Mouse (Mus musculus) stomach, embryonic 15.5 days (tissue): ENCODE measurements around the gene Sirt2. TPM values are rescaled to one million over a fixed set of nuclear protein-coding genes. Genes with fewer than 3 reads are reported as not detected.

Experiments
- ATAC-seq: fragments of 200-750 bp; cut with Nextera tagmentation; 2 replicates; pipeline ENCODE4 v1.8.0; 2017; ENCODE audit warnings: low read depth, moderate number of reproducible peaks, moderate TSS enrichment; ENCODE audit not compliant: insufficient read depth, low FRiP score
- H3K27ac ChIP-seq: fragments of 300-500 bp; sonication (generic); 2 replicates; pipeline ENCODE4 v1.5.1; 2015; ENCODE audit warnings: mild to moderate bottlenecking, inconsistent platforms
- H3K27me3 ChIP-seq: fragments of 300-500 bp; sonication (generic); replicated peaks from 2 replicates; pipeline ENCODE4 v1.6.1; 2015; ENCODE audit warnings: inconsistent platforms
- H3K36me3 ChIP-seq: fragments of 300-500 bp; sonication (generic); 2 replicates; pipeline ENCODE4 v1.6.1; 2015; ENCODE audit warnings: inconsistent platforms
- H3K4me1 ChIP-seq: fragments of 300-500 bp; sonication (generic); 2 replicates; pipeline ENCODE4 v1.6.1; 2015; ENCODE audit warnings: inconsistent platforms
- H3K4me2 ChIP-seq: fragments of 300-500 bp; sonication (generic); 2 replicates; pipeline ENCODE4 v1.6.1; 2015; ENCODE audit warnings: mild to moderate bottlenecking, inconsistent platforms
- H3K4me3 ChIP-seq: fragments of 300-500 bp; sonication (generic); replicated peaks from 2 replicates; pipeline ENCODE4 v1.5.1; 2015; ENCODE audit warnings: inconsistent platforms
- H3K9ac ChIP-seq: fragments of 300-500 bp; sonication (generic); 2 replicates; pipeline ENCODE4 v1.6.1; 2015; ENCODE audit warnings: inconsistent platforms
- H3K9me3 ChIP-seq: fragments of 300-500 bp; sonication (generic); 2 replicates; pipeline ENCODE4 v1.6.1; 2016; ENCODE audit warnings: inconsistent platforms
- WGBS: fragments of 180-500 bp; shearing (Covaris S2); methylation state at CpG from one replicate; pipeline ENCODE4 v1.1.7; 2015; 5-methylcytosine and 5-hydroxymethylcytosine counted together
- polyA plus RNA-seq: library from polyadenylated mRNA; unstranded; fragments of >200 nt; fragmentation: Nextera tagmentation; extraction: Ambion mirVana; gene quantifications from 2 replicates; pipeline ENCODE4 v1.2.1, GENCODE M21; 2015

Sirt2 gene
- polyA plus RNA-seq, 1 experiment from 2014 or later = 56.9 TPM

- ATAC-seq = peak; percentile 76
- Histone ChIP-seq H3K9ac (no peak overlapping the region), H3K27me3 (no peaks in the 10 kb centered on the region), H3K4me2 (peak overlapping the region; percentile 31; the same call in 1 of the 2 replicates), H3K4me1 (peaks cover 22% of the 10 kb centered on the region), H3K36me3 (no peaks in the 10 kb centered on the region), H3K27ac (peak overlapping the region; percentile 97), H3K9me3 (no peaks in the 10 kb centered on the region), H3K4me3 (no peak overlapping the region)
- WGBS = 19% methylated on average over 10 of the region's 10 CpGs
Measured at GRCm38 (mm10) chr7:28801901-28802670, 35.6 kb downstream of the Sirt2 start.

GRCm38 (mm10) chr7:28802846-28803588 is 36.5 kb downstream of the Sirt2 start:
- H3K4me2 ChIP-seq = peak overlapping the region; percentile 31; the same call in 1 of the 2 replicates
- H3K27ac ChIP-seq = peak overlapping the region; percentile 97
- no peaks in the 10 kb centered on the region for H3K9me3 ChIP-seq
- no peak overlapping the region for H3K4me3 ChIP-seq
- WGBS = 16% methylated on average over 10 of the region's 10 CpGs
- H3K36me3 ChIP-seq = no peaks in the 10 kb centered on the region
- peak; percentile 62; the same call in 1 of the 2 replicates for ATAC-seq
- peaks cover 27% of the 10 kb centered on the region for H3K4me1 ChIP-seq
- no peaks in the 10 kb centered on the region for H3K27me3 ChIP-seq
- H3K9ac ChIP-seq = no peak overlapping the region

GRCm38 (mm10) chr7:28803756-28804155 is 37.2 kb downstream of the Sirt2 start:
- peaks cover 28% of the 10 kb centered on the region for H3K4me1 ChIP-seq
- peak; percentile 48; the same call in 1 of the 2 replicates for ATAC-seq
- H3K36me3 ChIP-seq = no peaks in the 10 kb centered on the region
- H3K4me3 ChIP-seq = no peak overlapping the region
- 26% methylated on average over 4 of the region's 4 CpGs for WGBS
- no peaks in the 10 kb centered on the region for H3K27me3 ChIP-seq
- peak overlapping the region; percentile 97 for H3K27ac ChIP-seq
- H3K9ac ChIP-seq = no peak overlapping the region
- peak overlapping the region; percentile 9; the same call in 1 of the 2 replicates for H3K4me2 ChIP-seq
- H3K9me3 ChIP-seq = no peaks in the 10 kb centered on the region

- no peaks in the 10 kb centered on the region for H3K36me3 ChIP-seq
- no peaks in the 10 kb centered on the region for H3K9me3 ChIP-seq
- H3K27me3 ChIP-seq = no peaks in the 10 kb centered on the region
- no peak overlapping the region for H3K27ac ChIP-seq
- no peak overlapping the region for H3K4me3 ChIP-seq
- no peak for ATAC-seq
- H3K4me1 ChIP-seq = peaks cover 27% of the 10 kb centered on the region
- WGBS = 75% methylated on average over 4 of the region's 4 CpGs
- no peak overlapping the region for H3K9ac ChIP-seq
- H3K4me2 ChIP-seq = no peak overlapping the region
Measured at GRCm38 (mm10) chr7:28806869-28807268, 40.3 kb downstream of the Sirt2 start.

GRCm38 (mm10) chr7:28807641-28808220 is 41.2 kb downstream of the Sirt2 start:
- no peak for ATAC-seq
- WGBS = 38% methylated on average over 7 of the region's 8 CpGs

GRCm38 (mm10) chr7:28808221-28808941 is 41.8 kb downstream of the Sirt2 start, which contains the start of gene Hnrnpl:
Gene Hnrnpl (plus strand): TSS chr7:28808541.
- Histone ChIP-seq H3K9me3 (no peaks in the 10 kb centered on the region), H3K27ac (peak within 1 kb of the TSS; percentile 100), H3K4me3 (peak within 1 kb of the TSS; percentile 74), H3K27me3 (no peaks in the 10 kb centered on the region), H3K36me3 (peaks cover 4% of the 10 kb centered on the region), H3K4me2 (peak within 1 kb of the TSS; percentile 94), H3K9ac (peak within 1 kb of the TSS; percentile 87), H3K4me1 (peaks cover 25% of the 10 kb centered on the region)
- WGBS = 3% methylated on average over 35 of the region's 35 CpGs
- ATAC-seq = peak; percentile 1

More at GRCm38 (mm10) chr7:28807641-28808220, 41.2 kb downstream of the Sirt2 start:
- H3K9ac ChIP-seq = peak overlapping the region; percentile 87; the same call in 1 of the 2 replicates
- peak overlapping the region; percentile 94 for H3K4me2 ChIP-seq
- peak overlapping the region; percentile 100 for H3K27ac ChIP-seq
- H3K27me3 ChIP-seq = no peaks in the 10 kb centered on the region
- H3K4me1 ChIP-seq = peaks cover 25% of the 10 kb centered on the region
- H3K4me3 ChIP-seq = peak overlapping the region; percentile 74
- no peaks in the 10 kb centered on the region for H3K9me3 ChIP-seq
- no peaks in the 10 kb centered on the region; the same call in 1 of the 2 replicates for H3K36me3 ChIP-seq

- WGBS = under 1% methylated on average over 32 of the region's 32 CpGs
- Histone ChIP-seq H3K36me3 (peaks cover 10% of the 10 kb centered on the region), H3K27me3 (no peaks in the 10 kb centered on the region), H3K9me3 (no peaks in the 10 kb centered on the region), H3K4me2 (peak overlapping the region; percentile 94), H3K4me3 (peak overlapping the region; percentile 74), H3K27ac (peak overlapping the region; percentile 100), H3K9ac (peak overlapping the region; percentile 87), H3K4me1 (peaks cover 26% of the 10 kb centered on the region)
- peak; percentile 72 for ATAC-seq
Measured at GRCm38 (mm10) chr7:28808957-28809393, 42.4 kb downstream of the Sirt2 start.

- H3K9ac ChIP-seq = peak overlapping the region; percentile 57
- WGBS = under 1% methylated on average over 35 of the region's 35 CpGs
- H3K27ac ChIP-seq = peak overlapping the region; percentile 100
- no peak for ATAC-seq
- peak overlapping the region; percentile 94 for H3K4me2 ChIP-seq
- H3K27me3 ChIP-seq = no peaks in the 10 kb centered on the region
- no peaks in the 10 kb centered on the region for H3K9me3 ChIP-seq
- peak overlapping the region; percentile 74 for H3K4me3 ChIP-seq
- peaks cover 30% of the 10 kb centered on the region for H3K4me1 ChIP-seq
- H3K36me3 ChIP-seq = peaks cover 16% of the 10 kb centered on the region
Measured at GRCm38 (mm10) chr7:28809401-28810089, 43.0 kb downstream of the Sirt2 start.

- peak; percentile 93 for ATAC-seq
- Histone ChIP-seq H3K4me3 (peak overlapping the region; percentile 74), H3K4me2 (peak overlapping the region; percentile 94), H3K27me3 (no peaks in the 10 kb centered on the region), H3K9ac (peak overlapping the region; percentile 90), H3K9me3 (no peaks in the 10 kb centered on the region), H3K4me1 (peaks cover 30% of the 10 kb centered on the region), H3K27ac (peak overlapping the region; percentile 100), H3K36me3 (peaks cover 24% of the 10 kb centered on the region)
- under 1% methylated on average over 59 of the region's 70 CpGs for WGBS
Measured at GRCm38 (mm10) chr7:28810107-28811066, 43.9 kb downstream of the Sirt2 start.

- Histone ChIP-seq H3K9ac (peak overlapping the region; percentile 90), H3K27me3 (no peaks in the 10 kb centered on the region), H3K4me2 (peak overlapping the region; percentile 71), H3K27ac (peak overlapping the region; percentile 100), H3K9me3 (no peaks in the 10 kb centered on the region), H3K4me3 (peak overlapping the region; percentile 74), H3K4me1 (peaks cover 37% of the 10 kb centered on the region), H3K36me3 (peaks cover 33% of the 10 kb centered on the region)
- WGBS = under 1% methylated on average over 40 of the region's 40 CpGs
- ATAC-seq = peak; percentile 34; the same call in 1 of the 2 replicates
Measured at GRCm38 (mm10) chr7:28811228-28811627, 44.7 kb downstream of the Sirt2 start.
